Mouse (Mus musculus): ENCODE data around the gene Sgcd. TPM values are rescaled to one million over a fixed set of nuclear protein-coding genes. Genes with fewer than 3 reads are reported as not detected.
"Not testable (repeated sequence)": the region's sequence is repeated elsewhere in the genome, so short reads cannot be mapped to it uniquely, and the experiment has no call there.

Sgcd gene
- polyA plus RNA-seq, 1 experiment from 2014 or later, result 8.4 TPM

DNA sequence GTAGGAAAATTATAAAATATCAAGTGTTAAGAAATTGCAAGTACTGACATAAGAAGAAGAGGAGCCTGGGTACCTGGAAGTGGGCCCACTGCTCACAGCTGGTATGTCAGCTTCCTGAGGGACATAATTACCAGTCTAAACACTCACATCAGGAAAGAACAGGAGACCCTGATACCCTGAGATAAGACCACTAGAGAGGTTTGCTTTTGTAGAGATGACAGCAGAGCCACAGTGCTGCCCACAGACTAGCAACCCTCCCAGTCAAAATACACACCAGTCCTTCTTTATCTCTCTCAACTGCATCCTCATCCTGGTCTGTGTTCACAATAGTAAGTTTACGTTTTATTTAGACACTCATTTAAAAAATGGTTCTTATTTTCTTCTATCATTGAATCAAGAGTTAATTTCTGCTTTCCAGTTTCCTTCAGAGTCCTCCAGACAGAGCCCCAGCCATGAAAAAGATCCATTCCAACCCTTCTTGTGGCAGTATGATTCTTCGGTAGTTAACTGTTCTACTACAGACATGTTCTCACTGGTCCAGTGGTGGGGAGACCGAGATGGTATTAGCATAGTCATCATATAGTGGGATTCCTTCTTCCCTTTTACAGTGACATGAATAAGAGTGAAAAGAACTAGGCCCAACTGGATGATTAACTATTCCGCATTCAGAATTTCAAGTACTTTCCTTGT, 211.4 kb downstream of the Sgcd start:
- WGBS, result 58% methylated on average over 4 of the region's 4 CpGs
- no peak overlapping the region for H3K9ac ChIP-seq

DNA sequence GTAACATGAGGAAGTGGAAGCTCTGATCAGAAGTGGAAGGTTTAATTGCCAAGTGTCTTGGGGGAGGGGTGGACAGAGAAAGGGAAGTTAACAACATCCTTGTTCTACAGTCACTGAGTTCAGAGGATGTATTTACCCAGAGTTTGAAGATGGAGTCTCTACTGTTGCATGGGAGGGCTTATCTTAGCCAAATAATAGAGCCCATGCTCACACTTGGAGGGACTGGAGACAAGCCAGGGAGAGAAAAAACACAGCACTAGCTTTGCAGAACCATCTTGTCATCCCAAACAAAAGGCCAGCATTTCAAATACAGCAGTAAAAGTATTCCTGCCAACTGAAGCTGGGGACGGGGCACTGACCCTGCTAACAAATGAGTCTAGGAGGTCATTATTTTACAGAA, 212.8 kb downstream of the Sgcd start:
- no peaks in the 10 kb centered on the region for H3K9me3 ChIP-seq (replicated peaks)
- no peak overlapping the region for H3K4me2 ChIP-seq
- no peaks in the 10 kb centered on the region for H3K36me3 ChIP-seq
- peaks cover 4% of the 10 kb centered on the region for H3K4me1 ChIP-seq (replicated peaks)
- 39% methylated on average over 1 of the region's 1 CpGs for WGBS
- no peaks in the 10 kb centered on the region for H3K27me3 ChIP-seq (replicated peaks)
- ATAC-seq (ENCODE audit: insufficient number of reproducible peaks, low FRiP score), result 0 out of 2 replicates have a peak, but pooled peaks have one; percentile 36
- H3K9ac ChIP-seq, result no peak overlapping the region
- H3K27ac ChIP-seq (ENCODE audit: poor library complexity, severe bottlenecking), result no peak overlapping the region
- no peak overlapping the region for H3K4me3 ChIP-seq

More for the DNA sequence above, 211.4 kb downstream of the Sgcd start:
- Histone ChIP-seq H3K27ac (ENCODE audit: poor library complexity, severe bottlenecking) (no peak overlapping the region), H3K27me3 (replicated peaks) (no peaks in the 10 kb centered on the region), H3K36me3 (no peaks in the 10 kb centered on the region), H3K4me3 (no peak overlapping the region), H3K9me3 (replicated peaks) (no peaks in the 10 kb centered on the region), H3K4me1 (replicated peaks) (peaks cover 4% of the 10 kb centered on the region), H3K4me2 (no peak overlapping the region)
- no peak for ATAC-seq (ENCODE audit: insufficient number of reproducible peaks, low FRiP score)

DNA sequence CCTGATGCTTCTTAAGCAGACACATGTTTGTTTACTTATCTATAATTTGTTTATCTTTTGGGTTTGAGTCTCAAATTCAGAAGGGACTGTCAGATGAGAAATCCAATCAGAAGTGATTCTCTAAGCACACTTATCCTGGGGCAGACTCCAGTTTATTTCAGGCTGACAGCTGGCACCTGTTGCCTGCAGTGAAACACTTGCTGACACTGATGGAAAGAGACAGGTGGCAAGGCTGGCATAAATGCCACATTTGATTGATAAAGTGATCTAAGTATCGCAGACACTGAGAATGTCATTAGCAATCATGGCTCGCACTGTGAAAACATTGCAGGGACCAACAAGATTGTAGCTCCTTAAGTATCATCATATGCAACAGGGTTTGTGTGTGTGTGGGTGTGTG, 222.9 kb downstream of the Sgcd start:
- Histone ChIP-seq H3K9ac (no peak overlapping the region), H3K27ac (ENCODE audit: poor library complexity, severe bottlenecking) (no peak overlapping the region), H3K27me3 (replicated peaks) (no peaks in the 10 kb centered on the region), H3K36me3 (no peaks in the 10 kb centered on the region), H3K4me3 (no peak overlapping the region), H3K4me1 (replicated peaks) (no peaks in the 10 kb centered on the region), H3K9me3 (replicated peaks) (no peaks in the 10 kb centered on the region), H3K4me2 (no peak overlapping the region)
- ATAC-seq (ENCODE audit: insufficient number of reproducible peaks, low FRiP score), result no peak
- 80% methylated on average over 2 of the region's 2 CpGs for WGBS

DNA sequence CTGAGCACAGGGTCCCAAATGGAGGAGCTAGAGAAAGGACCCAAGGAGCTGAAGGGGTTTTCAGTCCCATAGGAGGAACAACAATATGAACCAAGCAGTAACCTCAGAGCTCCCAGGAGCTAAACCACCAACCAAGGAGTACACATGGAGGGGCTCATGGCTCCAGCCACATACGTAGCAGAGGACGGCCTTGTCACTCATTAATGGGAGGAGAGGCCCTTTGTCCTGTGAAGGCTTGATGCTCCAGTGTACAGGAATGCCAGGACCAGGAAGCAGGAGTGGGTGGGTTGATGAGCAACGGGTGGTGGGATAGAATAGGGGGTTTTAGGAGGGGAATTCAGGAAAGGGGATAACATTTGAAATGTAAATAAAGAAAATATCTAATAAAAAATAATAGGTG, 225.2 kb downstream of the Sgcd start:
- 73% methylated on average over 3 of the region's 3 CpGs for WGBS
- H3K36me3 ChIP-seq; H3K27me3 ChIP-seq (replicated peaks); H3K4me3 ChIP-seq; H3K9ac ChIP-seq; ATAC-seq (ENCODE audit: insufficient number of reproducible peaks, low FRiP score); H3K4me1 ChIP-seq (replicated peaks); H3K27ac ChIP-seq (ENCODE audit: poor library complexity, severe bottlenecking); H3K9me3 ChIP-seq (replicated peaks); H3K4me2 ChIP-seq: not testable (repeated sequence)

DNA sequence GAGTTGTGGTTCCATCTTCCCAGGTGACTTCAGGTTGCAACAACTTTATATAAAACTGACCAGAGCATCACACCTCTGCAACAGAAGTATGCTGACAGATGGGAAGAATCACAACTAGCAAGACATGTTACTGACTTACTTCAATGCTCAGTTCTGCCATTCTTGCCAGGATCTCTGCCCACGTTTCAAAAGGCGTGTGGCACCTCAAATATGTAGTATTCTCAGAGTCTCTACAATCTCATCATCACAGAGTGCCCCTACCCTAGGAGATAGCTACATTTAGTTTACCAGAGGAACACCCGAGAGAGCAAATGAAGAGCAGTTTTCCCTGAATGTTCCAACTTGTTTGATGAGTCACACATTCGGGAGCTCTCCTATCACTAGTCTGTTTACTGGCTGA, 229.8 kb downstream of the Sgcd start:
- Histone ChIP-seq H3K27me3 (replicated peaks) (no peaks in the 10 kb centered on the region), H3K27ac (ENCODE audit: poor library complexity, severe bottlenecking) (no peak overlapping the region), H3K4me1 (replicated peaks) (no peaks in the 10 kb centered on the region), H3K4me2 (no peak overlapping the region), H3K36me3 (no peaks in the 10 kb centered on the region), H3K4me3 (no peak overlapping the region), H3K9ac (no peak overlapping the region), H3K9me3 (replicated peaks) (0 out of 2 replicates have a peak, but pooled peaks cover 3% of the 10 kb centered on the region)
- no peak for ATAC-seq (ENCODE audit: insufficient number of reproducible peaks, low FRiP score)
- 71% methylated on average over 4 of the region's 4 CpGs for WGBS

GRCm38 (mm10) chr11:47742806-47743205, 246.0 kb downstream of the Sgcd start:
- H3K9me3 ChIP-seq (replicated peaks), result 0 out of 2 replicates have a peak, but pooled peaks cover 3% of the 10 kb centered on the region
- H3K36me3 ChIP-seq, result no peaks in the 10 kb centered on the region
- no peaks in the 10 kb centered on the region for H3K27me3 ChIP-seq (replicated peaks)
- WGBS, result 75% methylated on average over 2 of the region's 2 CpGs
- ATAC-seq (ENCODE audit: insufficient number of reproducible peaks, low FRiP score), result no peak
- H3K4me2 ChIP-seq, result no peak overlapping the region
- H3K4me3 ChIP-seq, result no peak overlapping the region
- no peaks in the 10 kb centered on the region for H3K4me1 ChIP-seq (replicated peaks)
- no peak overlapping the region for H3K9ac ChIP-seq
- no peak overlapping the region for H3K27ac ChIP-seq (ENCODE audit: poor library complexity, severe bottlenecking)

DNA sequence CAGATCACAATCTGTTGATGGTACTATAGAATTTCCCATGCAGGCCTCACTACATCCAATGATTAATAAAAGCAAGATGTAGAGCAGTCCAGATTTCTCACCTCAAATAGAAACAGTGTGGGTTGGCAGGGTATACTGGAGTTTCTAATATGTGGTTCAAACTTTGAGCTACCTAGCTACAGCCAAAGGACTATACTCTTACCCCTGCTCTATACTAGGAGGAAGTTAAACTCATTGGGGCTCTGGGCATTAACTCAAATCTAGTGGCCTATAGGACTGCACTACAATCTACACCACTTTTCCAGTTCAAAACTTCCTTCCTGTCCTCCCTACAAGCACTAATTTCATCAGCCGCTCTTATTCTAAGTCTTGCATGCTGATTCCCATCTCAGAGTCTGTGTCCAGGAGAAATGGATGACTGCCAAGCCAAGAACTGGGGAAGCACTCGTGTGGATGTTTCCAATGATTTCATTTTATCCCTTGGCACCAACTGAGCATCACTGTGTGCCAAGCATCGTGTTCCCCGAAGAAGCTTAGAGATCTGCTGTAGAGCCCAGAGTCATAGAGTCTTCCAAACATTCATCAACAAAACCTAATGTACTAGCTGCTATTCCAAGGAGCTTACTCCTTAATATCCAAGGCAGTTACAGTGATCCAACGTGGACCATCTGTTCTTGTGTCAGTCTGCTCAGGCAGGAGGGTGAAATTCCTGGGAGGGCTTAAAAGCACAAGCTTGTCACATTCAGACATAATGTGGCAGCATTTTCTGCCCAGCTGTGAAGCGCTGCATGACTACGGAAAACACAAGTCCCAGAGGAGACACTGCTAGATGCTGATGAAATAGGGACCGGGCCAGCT, 283.6 kb downstream of the Sgcd start:
- H3K9me3 ChIP-seq (replicated peaks), result no peaks in the 10 kb centered on the region

DNA sequence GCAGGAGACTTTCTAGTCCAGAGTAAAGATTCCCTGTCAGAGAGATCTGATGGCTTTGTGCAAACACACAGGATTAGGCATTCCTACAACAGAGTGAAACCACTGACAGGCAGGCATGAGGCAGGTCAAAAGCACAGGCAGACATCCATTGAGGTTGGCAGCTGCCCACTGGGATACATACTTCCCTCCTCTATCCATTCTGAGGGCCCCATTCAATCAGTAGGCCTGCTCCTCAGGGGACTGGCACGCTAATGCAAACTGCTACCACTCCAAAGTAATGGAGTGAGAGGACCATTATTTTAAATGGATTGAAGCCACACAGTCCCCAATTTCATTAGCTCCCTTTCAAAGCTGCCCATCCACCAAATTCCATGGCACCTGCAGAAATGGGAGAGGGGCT, 293.2 kb downstream of the Sgcd start:
- H3K4me1 ChIP-seq (replicated peaks), result no peaks in the 10 kb centered on the region
- no peaks in the 10 kb centered on the region for H3K9me3 ChIP-seq (replicated peaks)
- no peaks in the 10 kb centered on the region for H3K27me3 ChIP-seq (replicated peaks)
- H3K4me3 ChIP-seq, result no peak overlapping the region
- H3K27ac ChIP-seq (ENCODE audit: poor library complexity, severe bottlenecking), result no peak overlapping the region
- H3K9ac ChIP-seq, result no peak overlapping the region
- WGBS, result 77% methylated on average over 1 of the region's 1 CpGs
- H3K36me3 ChIP-seq, result no peaks in the 10 kb centered on the region
- no peak for ATAC-seq (ENCODE audit: insufficient number of reproducible peaks, low FRiP score)
- no peak overlapping the region for H3K4me2 ChIP-seq

More for the DNA sequence above, 283.6 kb downstream of the Sgcd start:
- Histone ChIP-seq H3K4me1 (replicated peaks) (no peaks in the 10 kb centered on the region), H3K27ac (ENCODE audit: poor library complexity, severe bottlenecking) (no peak overlapping the region), H3K9ac (no peak overlapping the region), H3K4me2 (no peak overlapping the region), H3K4me3 (no peak overlapping the region), H3K27me3 (replicated peaks) (no peaks in the 10 kb centered on the region), H3K36me3 (no peaks in the 10 kb centered on the region)
- no peak for ATAC-seq (ENCODE audit: insufficient number of reproducible peaks, low FRiP score)
- WGBS, result 66% methylated on average over 8 of the region's 8 CpGs

GRCm38 (mm10) chr11:47658135-47658534, 330.6 kb downstream of the Sgcd start:
- Histone ChIP-seq H3K4me2 (no peak overlapping the region), H3K9ac (no peak overlapping the region), H3K4me3 (no peak overlapping the region), H3K27me3 (replicated peaks) (no peaks in the 10 kb centered on the region), H3K9me3 (replicated peaks) (no peaks in the 10 kb centered on the region), H3K36me3 (no peaks in the 10 kb centered on the region), H3K27ac (ENCODE audit: poor library complexity, severe bottlenecking) (no peak overlapping the region), H3K4me1 (replicated peaks) (no peaks in the 10 kb centered on the region)
- WGBS, result 5% methylated on average over 1 of the region's 1 CpGs
- ATAC-seq (ENCODE audit: insufficient number of reproducible peaks, low FRiP score), result no peak

DNA sequence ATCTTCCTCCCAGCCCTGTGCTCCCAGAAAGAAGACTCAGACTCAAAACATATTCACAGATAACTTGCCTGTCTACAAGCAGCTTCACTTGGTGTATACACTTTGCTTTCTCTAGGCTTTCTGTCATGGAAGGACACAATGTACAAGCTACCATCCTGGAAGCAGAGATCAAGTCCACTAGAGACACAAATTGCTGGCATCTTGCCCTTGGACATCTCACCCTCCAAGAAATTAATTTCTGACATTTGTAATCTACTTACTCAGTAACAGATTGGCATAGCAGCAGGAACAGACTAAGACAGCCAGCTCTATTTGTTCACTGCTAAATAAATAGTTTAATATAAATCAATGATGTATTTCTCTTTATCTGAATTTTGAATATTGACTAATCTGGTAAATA, 342.9 kb downstream of the Sgcd start:
- Histone ChIP-seq H3K27ac (ENCODE audit: poor library complexity, severe bottlenecking) (no peak overlapping the region), H3K9me3 (replicated peaks) (no peaks in the 10 kb centered on the region), H3K27me3 (replicated peaks) (no peaks in the 10 kb centered on the region), H3K4me1 (replicated peaks) (no peaks in the 10 kb centered on the region), H3K9ac (no peak overlapping the region), H3K4me3 (no peak overlapping the region), H3K36me3 (no peaks in the 10 kb centered on the region), H3K4me2 (no peak overlapping the region)
- no peak for ATAC-seq (ENCODE audit: insufficient number of reproducible peaks, low FRiP score)

DNA sequence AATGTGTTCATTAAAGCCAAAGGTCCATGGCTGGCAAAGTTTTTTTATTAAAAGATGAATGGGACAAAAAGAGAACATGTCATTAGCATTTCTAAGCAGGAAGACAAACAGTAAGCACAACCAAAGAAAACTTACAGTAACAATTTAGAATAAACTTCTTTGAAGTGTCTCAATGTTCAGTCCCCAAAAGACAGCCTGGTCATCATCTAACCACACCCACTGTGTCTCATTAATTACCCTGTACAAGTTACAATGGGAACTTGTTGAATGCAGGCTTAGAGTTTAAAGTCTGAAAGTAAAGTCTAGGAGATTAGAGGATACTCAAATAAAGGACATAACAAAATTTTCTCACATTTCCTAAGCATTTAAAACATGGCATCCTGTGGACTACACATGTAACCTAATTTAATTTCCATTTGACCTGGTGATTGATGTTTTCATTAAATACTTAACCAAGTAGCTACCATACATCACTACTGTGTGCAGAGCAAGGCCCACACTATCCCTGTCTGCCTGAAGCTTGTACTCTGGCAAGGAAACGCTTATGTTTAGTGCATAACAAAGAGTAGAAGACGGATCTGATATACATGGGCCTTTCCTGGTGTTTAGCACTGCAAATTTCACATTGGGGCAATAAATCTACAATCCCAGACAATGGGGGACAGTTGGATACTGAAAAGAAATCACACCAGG, 347.1 kb downstream of the Sgcd start:
- ATAC-seq (ENCODE audit: insufficient number of reproducible peaks, low FRiP score), result no peak
- Histone ChIP-seq H3K4me1 (replicated peaks) (no peaks in the 10 kb centered on the region), H3K4me2 (no peak overlapping the region), H3K27ac (ENCODE audit: poor library complexity, severe bottlenecking) (no peak overlapping the region), H3K9ac (no peak overlapping the region), H3K9me3 (replicated peaks) (no peaks in the 10 kb centered on the region), H3K4me3 (no peak overlapping the region), H3K27me3 (replicated peaks) (no peaks in the 10 kb centered on the region), H3K36me3 (no peaks in the 10 kb centered on the region)
- 67% methylated on average over 2 of the region's 2 CpGs for WGBS

Data from heart, embryonic 12.5 days (tissue).